Mouse (Mus musculus) T-helper 17 cell (primary cell): ENCODE data around the gene Rmdn3.

Experiments
- in situ Hi-C, 2 experiments: fragments of 300-600 bp; cut with MboI, MseI; formaldehyde crosslinking; loops; 1 replicate in 1 of 2; 2 replicates in 1 of 2; pipeline ENCODE4 v1.15.1; 2025; ENCODE audit warnings: high pct_unique_total_duplicates in 2 of 2

Gene Rmdn3

DNA sequence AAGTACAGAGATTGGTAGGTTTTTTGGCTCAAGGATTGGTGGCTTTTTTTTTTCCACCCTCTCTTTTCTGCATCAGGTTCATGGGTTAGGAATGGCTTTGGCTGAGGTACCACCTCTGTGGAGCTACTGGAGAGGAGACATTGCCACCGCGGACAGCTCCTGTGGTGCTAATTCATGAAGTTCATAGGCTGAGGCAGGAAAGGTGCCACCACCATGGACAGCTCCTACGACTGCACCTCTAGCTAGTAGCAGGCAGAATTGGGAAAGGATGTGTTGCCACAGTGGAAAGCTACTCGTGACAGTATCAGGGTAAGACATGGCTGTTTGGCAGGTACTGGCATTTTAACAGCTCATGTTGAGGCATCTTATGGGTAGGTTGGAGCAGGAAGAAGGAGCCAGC lies 48.3 kb downstream of the Rmdn3 start:
- in situ Hi-C loops: no loop called here

DNA sequence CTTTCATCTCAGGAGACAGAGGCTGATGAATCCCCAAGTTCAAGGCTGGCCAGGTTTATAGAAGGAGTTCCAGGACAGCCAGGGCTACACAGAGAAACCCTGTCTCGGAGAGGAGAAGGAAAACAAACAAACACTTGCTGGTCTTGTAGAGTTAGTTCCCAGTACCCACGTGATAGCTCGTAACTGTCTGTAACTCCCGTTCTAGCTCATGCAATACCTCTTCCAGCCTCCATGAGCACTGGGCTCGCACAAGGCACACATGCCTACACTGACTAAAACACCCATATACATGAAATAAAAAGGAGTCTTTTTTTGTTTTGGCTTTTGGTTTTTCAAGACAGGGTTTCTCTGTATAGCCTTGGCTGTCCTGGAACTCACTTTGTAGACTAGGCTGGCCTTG lies 50.3 kb downstream of the Rmdn3 start:
- in situ Hi-C loops: no loop called here

DNA sequence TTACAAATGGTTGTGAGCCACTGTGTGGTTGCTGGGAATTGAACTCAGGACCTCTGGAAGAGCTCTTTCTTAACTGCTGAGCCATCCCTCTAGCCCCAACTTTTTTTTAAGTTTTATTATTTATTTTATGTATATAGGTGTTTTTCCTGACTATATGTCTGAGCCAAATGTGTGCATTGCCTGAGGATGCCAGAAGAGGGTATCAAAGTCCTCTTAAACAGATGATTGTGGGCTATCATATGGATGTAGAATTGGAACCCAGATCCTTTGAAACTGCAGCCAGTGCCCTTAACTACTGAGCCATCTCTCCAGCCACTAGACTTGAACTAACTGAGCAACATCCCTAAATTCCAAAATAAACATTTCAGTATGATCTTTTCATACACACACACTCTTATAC lies 55.3 kb downstream of the Rmdn3 start:
- in situ Hi-C loops: no loop called here
